Mouse (Mus musculus): Measurements from ENCODE around the gene Ptpn13. TPM values are rescaled to one million over a fixed set of nuclear protein-coding genes. Genes with fewer than 3 reads are reported as not detected.

The Ptpn13 gene
- total and polyA plus RNA-seq, 3 experiments: 15.1 to 43.6 (median 15.5) TPM

- peak; percentile 27 for DNase-seq (ENCODE audit: low read depth, low spot score)
- Histone ChIP-seq H3K4me1 (ENCODE audit: control insufficient read depth in 1 of 2, insufficient read depth in 2 of 2, low read length in 2 of 2) (peaks cover 4 to 8% of the 10 kb centered on the region in 2 experiments), H3K27me3 (ENCODE audit: control insufficient read depth in 1 of 2, insufficient read depth in 2 of 2, low read length in 2 of 2) (no peaks in the 10 kb centered on the region), H3K36me3 (ENCODE audit: control insufficient read depth in 1 of 2, insufficient read depth in 2 of 2, low read length in 2 of 2) (peaks cover 0 to 6% of the 10 kb centered on the region in 2 experiments; a peak in 3 of 4 replicates), H3K4me3 (ENCODE audit: control insufficient read depth in 1 of 2, insufficient read depth in 1 of 2, low read depth in 2 of 2, low read length in 2 of 2) (no peak overlapping the region), H3K79me2 (ENCODE audit: control insufficient read depth, insufficient read depth, low read length, poor library complexity) (no peaks in the 10 kb centered on the region), H3K9ac (ENCODE audit: control insufficient read depth, low read depth, low read length, poor library complexity, severe bottlenecking) (no peak overlapping the region), H3K27ac (ENCODE audit: control insufficient read depth, low read depth, low read length) (no peak overlapping the region), H3K9me3 (replicated peaks; ENCODE audit: insufficient read depth, low read length) (no peaks in the 10 kb centered on the region)
- TF ChIP-seq MXI1 (IDR thresholded peaks at IDR 0.05; ENCODE audit: low read depth, low read length) (no peak), RAD21 (IDR thresholded peaks at IDR 0.05; ENCODE audit: low read depth, low read length) (no peak), TCF12 (IDR thresholded peaks at IDR 0.05; ENCODE audit: low read depth, low read length) (peak; percentile 40; the same call in 1 of the 2 replicates), POLR2AphosphoS5 (IDR thresholded peaks at IDR 0.05; ENCODE audit: borderline replicate concordance, low read depth, low read length) (no peak), POLR2AphosphoS2 (IDR thresholded peaks at IDR 0.05; ENCODE audit: low read length) (no peak), RCOR1 (IDR thresholded peaks at IDR 0.05; ENCODE audit: low read depth, low read length) (peak; percentile 82), EP300 (IDR thresholded peaks at IDR 0.05; ENCODE audit: low read depth in 1 of 2, low read length in 2 of 2) (peak; percentile 27 to 70; a peak in 3 of 4 replicates), TAL1 (IDR thresholded peaks at IDR 0.05; ENCODE audit: low read length) (peak; percentile 60), MAX (IDR thresholded peaks at IDR 0.05; ENCODE audit: low read length) (no peak), BHLHE40 (IDR thresholded peaks at IDR 0.05; ENCODE audit: borderline replicate concordance, low read depth, low read length) (no peak), GATA1 (IDR thresholded peaks at IDR 0.05; ENCODE audit: low read depth, low read length) (peak; percentile 51; the same call in 1 of the 2 replicates), NELFE (IDR thresholded peaks at IDR 0.05; ENCODE audit: low read depth, low read length) (no peak)
Measured at GRCm38 (mm10) chr5:103501839-103502238, 76.8 kb downstream of the Ptpn13 start.

- Histone ChIP-seq H3K27me3 (ENCODE audit: control insufficient read depth in 1 of 2, insufficient read depth in 2 of 2, low read length in 2 of 2) (no peaks in the 10 kb centered on the region), H3K4me3 (ENCODE audit: control insufficient read depth in 1 of 2, insufficient read depth in 1 of 2, low read depth in 2 of 2, low read length in 2 of 2) (peak overlapping the region; percentile 10 to 28; a peak in 1 of 4 replicates), H3K27ac (ENCODE audit: control insufficient read depth, low read depth, low read length) (peak overlapping the region; percentile 35), H3K36me3 (ENCODE audit: control insufficient read depth in 1 of 2, insufficient read depth in 2 of 2, low read length in 2 of 2) (peaks cover 0 to 10% of the 10 kb centered on the region in 2 experiments; a peak in 3 of 4 replicates), H3K79me2 (ENCODE audit: control insufficient read depth, insufficient read depth, low read length, poor library complexity) (no peaks in the 10 kb centered on the region), H3K9me3 (replicated peaks; ENCODE audit: insufficient read depth, low read length) (no peaks in the 10 kb centered on the region), H3K4me1 (ENCODE audit: control insufficient read depth in 1 of 2, insufficient read depth in 2 of 2, low read length in 2 of 2) (peaks cover 6 to 14% of the 10 kb centered on the region in 2 experiments), H3K9ac (ENCODE audit: control insufficient read depth, low read depth, low read length, poor library complexity, severe bottlenecking) (no peak overlapping the region; the same call in 1 of the 2 replicates)
- DNase-seq (ENCODE audit: low read depth, low spot score): peak; percentile 78
- TF ChIP-seq ZC3H11A (IDR thresholded peaks at IDR 0.05; ENCODE audit: low read depth, low read length) (no peak), MYC (IDR thresholded peaks at IDR 0.05; ENCODE audit: low read depth, low read length) (peak; percentile 66; the same call in 1 of the 2 replicates), ZKSCAN1 (IDR thresholded peaks at IDR 0.05; ENCODE audit: low read depth, low read length) (no peak), TCF12 (IDR thresholded peaks at IDR 0.05; ENCODE audit: low read depth, low read length) (no peak), MEF2A (IDR thresholded peaks at IDR 0.05; ENCODE audit: extremely low read depth, insufficient replicate concordance, low read depth, low read length, poor library complexity, severe bottlenecking) (no peak), TBP (IDR thresholded peaks at IDR 0.05; ENCODE audit: low read depth, low read length) (no peak), BHLHE40 (IDR thresholded peaks at IDR 0.05; ENCODE audit: borderline replicate concordance, low read depth, low read length) (peak; percentile 55; the same call in 1 of the 2 replicates), POLR2A (IDR thresholded peaks at IDR 0.05; ENCODE audit: control insufficient read depth in 1 of 2, insufficient read depth in 1 of 2, low read depth in 1 of 2, low read length in 2 of 2, poor library complexity in 1 of 2) (no peak), UBTF (IDR thresholded peaks at IDR 0.05; ENCODE audit: borderline replicate concordance, insufficient read depth, low read depth, low read length) (no peak), E2F4 (IDR thresholded peaks at IDR 0.05; ENCODE audit: borderline replicate concordance, low read depth, low read length) (no peak), TAL1 (IDR thresholded peaks at IDR 0.05; ENCODE audit: low read length) (no peak), POLR2AphosphoS5 (IDR thresholded peaks at IDR 0.05; ENCODE audit: borderline replicate concordance, low read depth, low read length) (no peak), ELF1 (IDR thresholded peaks at IDR 0.05; ENCODE audit: low read depth, low read length) (no peak), RCOR1 (IDR thresholded peaks at IDR 0.05; ENCODE audit: low read depth, low read length) (no peak), USF1 (IDR thresholded peaks at IDR 0.05; ENCODE audit: low read depth, low read length) (peak; percentile 37; the same call in 1 of the 2 replicates), ETS1 (IDR thresholded peaks at IDR 0.05; ENCODE audit: low read depth, low read length) (0 out of 2 replicates have a peak, but pooled peaks have one; percentile 12), MXI1 (IDR thresholded peaks at IDR 0.05; ENCODE audit: low read depth, low read length) (no peak; the same call in 1 of the 2 replicates), ZNF384 (IDR thresholded peaks at IDR 0.05; ENCODE audit: low read depth, low read length) (no peak), HCFC1 (IDR thresholded peaks at IDR 0.05; ENCODE audit: low read depth, low read length) (no peak), GATA1 (IDR thresholded peaks at IDR 0.05; ENCODE audit: low read depth, low read length) (peak; percentile 57), POLR2AphosphoS2 (IDR thresholded peaks at IDR 0.05; ENCODE audit: low read length) (no peak), NELFE (IDR thresholded peaks at IDR 0.05; ENCODE audit: low read depth, low read length) (no peak), SIN3A (IDR thresholded peaks at IDR 0.05; ENCODE audit: low read length) (0 out of 2 replicates have a peak, but pooled peaks have one; percentile 23), MYB (IDR thresholded peaks at IDR 0.05; ENCODE audit: low read depth, low read length) (no peak), NRF1 (IDR thresholded peaks at IDR 0.05; ENCODE audit: insufficient read depth, low read depth, low read length, poor library complexity, severe bottlenecking) (no peak), MAZ (IDR thresholded peaks at IDR 0.05; ENCODE audit: low read depth, low read length) (no peak)
Measured at GRCm38 (mm10) chr5:103513162-103513561, 88.2 kb downstream of the Ptpn13 start.

Measured in MEL (cell line).